Mouse (Mus musculus) myocyte (in vitro differentiated cells): ENCODE results near the gene Mapkapk3. TPM values are rescaled to one million over a fixed set of nuclear protein-coding genes. Genes with fewer than 3 reads are reported as not detected.

ENCODE experiments used
- H3K27me3 ChIP-seq: one replicate; pipeline ENCODE4 v1.6.1; 2011; ENCODE audit not compliant: control insufficient read depth, insufficient read depth, insufficient read length
- H3K36me3 ChIP-seq: one replicate; pipeline ENCODE4 v1.6.1; 2011; ENCODE audit not compliant: control insufficient read depth, insufficient read depth
- H3K4me2 ChIP-seq: one replicate; pipeline ENCODE4 v1.6.1; 2011; ENCODE audit warnings: low read depth, control low read depth
- H3K4me3 ChIP-seq: one replicate; pipeline ENCODE4 v1.5.1; 2011; ENCODE audit warnings: mild to moderate bottlenecking, control low read depth, moderate library complexity
- H3K79me2 ChIP-seq: one replicate; pipeline ENCODE4 v1.6.1; 2011; ENCODE audit not compliant: control insufficient read depth, insufficient read depth
- H3ac ChIP-seq: one replicate; pipeline ENCODE4 v1.6.1; 2011; ENCODE audit not compliant: control insufficient read depth, insufficient read length
- CEBPB ChIP-seq: IDR thresholded peaks from 2 replicates; pipeline ENCODE4 v1.6.1; 2011; ENCODE audit warnings: mild to moderate bottlenecking, moderate library complexity; ENCODE audit not compliant: poor library complexity, insufficient read depth, severe bottlenecking
- E2F4 ChIP-seq: IDR thresholded peaks from one replicate; pipeline ENCODE4 v1.6.1; 2011; ENCODE audit warnings: mild to moderate bottlenecking, control low read depth, moderate library complexity; ENCODE audit not compliant: insufficient read depth
- MAX ChIP-seq: IDR thresholded peaks from one replicate; pipeline ENCODE4 v1.6.1; 2011; ENCODE audit warnings: low read depth, mild to moderate bottlenecking, control low read depth
- MYOD1 ChIP-seq, 3 experiments: IDR thresholded peaks; one replicate each; pipeline ENCODE4 v1.6.1; 2011; ENCODE audit warnings: control low read depth in 2 of 3, low read depth in 2 of 3, mild to moderate bottlenecking in 2 of 3, moderate library complexity in 1 of 3; ENCODE audit not compliant: insufficient read length in 2 of 3, control insufficient read depth in 1 of 3
- MYOG ChIP-seq, 3 experiments: IDR thresholded peaks; one replicate each; pipeline ENCODE4 v1.6.1; 2011; ENCODE audit warnings: control low read depth in 2 of 3, low read depth in 2 of 3, mild to moderate bottlenecking in 2 of 3; ENCODE audit not compliant: insufficient read length in 2 of 3, control insufficient read depth in 1 of 3, insufficient read depth in 1 of 3
- POLR2A ChIP-seq: IDR thresholded peaks from one replicate; pipeline ENCODE4 v1.6.1; 2011; ENCODE audit warnings: low read depth, mild to moderate bottlenecking, control low read depth, moderate library complexity; ENCODE audit not compliant: insufficient read length
- POLR2AphosphoS2 ChIP-seq: IDR thresholded peaks from one replicate; pipeline ENCODE4 v1.6.1; 2011; ENCODE audit warnings: low read depth, control low read depth; ENCODE audit not compliant: insufficient read length
- REST ChIP-seq: IDR thresholded peaks from one replicate; pipeline ENCODE4 v1.6.1; 2011; ENCODE audit warnings: mild to moderate bottlenecking, control low read depth, moderate library complexity; ENCODE audit not compliant: insufficient read depth, insufficient read length
- SRF ChIP-seq: IDR thresholded peaks from one replicate; pipeline ENCODE4 v1.6.1; 2011; ENCODE audit warnings: low read depth; ENCODE audit not compliant: control insufficient read depth, insufficient read length
- TCF12 ChIP-seq: IDR thresholded peaks from one replicate; pipeline ENCODE4 v1.6.1; 2011; ENCODE audit warnings: mild to moderate bottlenecking, control low read depth; ENCODE audit not compliant: poor library complexity, insufficient read depth, severe bottlenecking
- TCF3 ChIP-seq: IDR thresholded peaks from one replicate; pipeline ENCODE4 v1.6.1; 2011; ENCODE audit warnings: low read depth, control low read depth; ENCODE audit not compliant: insufficient read length
- USF1 ChIP-seq: IDR thresholded peaks from one replicate; pipeline ENCODE4 v1.6.1; 2011; ENCODE audit warnings: low read depth, mild to moderate bottlenecking, control low read depth, moderate library complexity
- polyA plus RNA-seq: library from polyadenylated mRNA; unstranded; fragments of >200 nt; fragmentation: generic; extraction: Trizol; gene quantifications from one replicate; pipeline ENCODE4 v1.2.1, GENCODE M21; 2012; ENCODE audit warnings: missing spikeins

Gene Mapkapk3
- polyA plus RNA-seq = 3.9 TPM

GRCm38 (mm10) chr9:107289211-107290076, at the start of gene Mapkapk3:
Mapkapk3 (minus strand) TSS chr9:107289877.
- Histone ChIP-seq H3K36me3 (no peaks in the 10 kb centered on the region), H3K27me3 (peaks cover 5% of the 10 kb centered on the region), H3K79me2 (no peaks in the 10 kb centered on the region), H3K4me2 (peak within 1 kb of the TSS; percentile 86), H3K4me3 (peak within 1 kb of the TSS; percentile 18), H3ac (no peak within 1 kb of the TSS)
- peak; percentile 39 for TF ChIP-seq POLR2A
- TF ChIP-seq E2F4 = no peak

DNA sequence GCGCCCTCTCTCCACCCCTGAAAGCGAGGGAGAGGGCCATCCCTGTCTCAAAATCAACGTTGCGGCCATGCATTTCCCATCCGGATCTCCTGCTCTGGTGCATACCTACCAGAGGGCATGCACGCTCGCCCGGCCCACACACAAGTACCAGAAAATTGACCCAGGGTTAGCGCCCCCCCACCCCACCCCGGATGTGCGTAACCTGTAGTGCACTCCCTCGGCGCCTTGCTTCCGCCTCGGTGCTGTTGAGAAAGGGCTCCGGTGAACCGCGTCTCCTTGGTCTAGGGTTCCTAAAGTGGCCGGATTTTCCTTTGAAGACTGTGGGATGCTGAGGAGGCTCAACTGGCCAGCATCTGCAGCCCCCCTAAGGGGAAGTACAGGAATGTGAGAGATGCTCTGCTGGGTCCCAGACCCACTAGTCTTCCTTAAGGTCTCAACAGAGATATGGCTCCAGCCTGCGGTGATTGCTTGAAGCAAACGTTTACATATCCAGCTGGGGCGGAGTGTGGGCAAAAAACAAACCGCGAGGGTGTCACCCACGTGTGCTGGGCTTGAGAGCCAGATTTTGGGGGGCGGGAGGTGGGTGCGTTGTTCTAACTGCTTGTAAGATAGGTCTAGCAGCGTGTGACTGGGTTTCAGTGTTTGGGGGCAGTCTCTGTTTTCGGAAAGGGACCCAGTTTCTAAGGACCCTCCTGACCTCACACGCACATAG, 48.7 kb upstream of the Mapkapk3 start, which contains the start of gene Hemk1:
Gene Hemk1 (minus strand): TSS at position 179 of the 712 bp plus-strand sequence.
- Histone ChIP-seq H3ac (peak within 1 kb of the TSS; percentile 3), H3K79me2 (no peaks in the 10 kb centered on the region), H3K27me3 (peaks cover 6% of the 10 kb centered on the region), H3K4me2 (peak within 1 kb of the TSS; percentile 94), H3K36me3 (no peaks in the 10 kb centered on the region), H3K4me3 (peak within 1 kb of the TSS; percentile 53)
- peak; percentile 71 for TF ChIP-seq POLR2AphosphoS2
- no peak for TF ChIP-seq MAX
- TF ChIP-seq MYOG (IDR thresholded peaks at IDR 0.05; ENCODE audit: control insufficient read depth in 1 of 3, insufficient read depth in 1 of 3, insufficient read length in 2 of 3, low read depth in 2 of 3) = peak in 1 of 3 experiments; percentile 5
- no peak for TF ChIP-seq CEBPB
- peak; percentile 78 for TF ChIP-seq POLR2A
- no peak for TF ChIP-seq REST
- TF ChIP-seq TCF12 = no peak

DNA sequence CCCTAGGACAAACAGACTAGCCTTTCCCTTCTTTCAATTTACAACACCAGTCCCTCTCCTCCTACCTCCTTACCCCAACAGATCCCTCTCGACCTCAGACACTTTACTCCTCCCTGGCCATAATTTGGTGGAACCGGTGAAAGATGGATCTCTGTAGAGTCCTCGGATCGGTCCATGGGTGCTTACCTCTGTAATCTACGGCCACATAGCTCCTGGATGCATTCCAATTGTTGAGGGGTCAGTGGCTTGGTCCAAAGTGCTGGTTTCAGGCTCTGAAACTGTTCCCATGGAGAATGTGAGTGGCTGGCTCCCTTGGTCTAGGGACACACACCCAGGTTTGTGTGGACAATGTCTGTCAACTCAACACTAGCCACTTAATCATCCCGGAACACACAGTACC, 46.7 kb upstream of the Mapkapk3 start:
- TF ChIP-seq TCF3 = no peak
- no peak for TF ChIP-seq REST
- TF ChIP-seq USF1 = no peak
- no peak for TF ChIP-seq POLR2A
- no peak for TF ChIP-seq SRF
- TF ChIP-seq MAX = no peak
- no peak for TF ChIP-seq MYOG (IDR thresholded peaks at IDR 0.05; ENCODE audit: control insufficient read depth in 1 of 3, insufficient read depth in 1 of 3, insufficient read length in 2 of 3, low read depth in 2 of 3)
- no peak for TF ChIP-seq TCF12
- no peak for TF ChIP-seq POLR2AphosphoS2
- TF ChIP-seq CEBPB = no peak
- TF ChIP-seq MYOD1 (IDR thresholded peaks at IDR 0.05; ENCODE audit: control insufficient read depth in 1 of 3, insufficient read length in 2 of 3, low read depth in 2 of 3) = no peak
- TF ChIP-seq E2F4 = no peak
- H3K36me3 ChIP-seq = no peaks in the 10 kb centered on the region
- H3ac ChIP-seq = no peak overlapping the region
- no peaks in the 10 kb centered on the region for H3K27me3 ChIP-seq
- H3K4me2 ChIP-seq = no peak overlapping the region
- no peaks in the 10 kb centered on the region for H3K79me2 ChIP-seq
- H3K4me3 ChIP-seq = no peak overlapping the region

DNA sequence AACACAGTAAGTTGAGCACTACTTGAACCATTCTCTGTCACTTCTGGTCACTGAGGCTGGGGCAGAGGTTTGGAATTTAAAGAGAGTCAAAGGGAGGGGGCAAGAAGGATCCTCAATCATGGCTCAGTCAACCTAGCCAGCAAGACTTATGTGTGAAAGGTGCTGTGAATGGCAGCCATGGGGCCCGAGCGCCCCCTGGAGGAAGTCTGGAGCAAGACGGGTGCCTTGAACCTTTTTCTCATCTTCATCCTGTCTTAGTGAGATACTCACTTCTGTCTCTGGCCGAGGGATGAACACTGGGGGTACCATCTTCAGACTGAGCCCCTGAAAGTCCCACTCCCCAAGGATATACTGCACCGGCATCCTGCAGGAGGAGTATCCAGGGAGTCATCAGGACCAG, 46.2 kb upstream of the Mapkapk3 start:
- TF ChIP-seq USF1 = no peak
- Histone ChIP-seq H3K4me3 (no peak overlapping the region), H3K4me2 (no peak overlapping the region), H3K79me2 (no peaks in the 10 kb centered on the region), H3ac (no peak overlapping the region), H3K27me3 (no peaks in the 10 kb centered on the region), H3K36me3 (no peaks in the 10 kb centered on the region)

- Histone ChIP-seq H3K4me2 (no peak overlapping the region), H3K4me3 (no peak overlapping the region), H3K79me2 (no peaks in the 10 kb centered on the region), H3K36me3 (no peaks in the 10 kb centered on the region), H3ac (no peak overlapping the region), H3K27me3 (no peaks in the 10 kb centered on the region)
- TF ChIP-seq CEBPB = no peak
- no peak for TF ChIP-seq MYOG (IDR thresholded peaks at IDR 0.05; ENCODE audit: control insufficient read depth in 1 of 3, insufficient read depth in 1 of 3, insufficient read length in 2 of 3, low read depth in 2 of 3)
- no peak for TF ChIP-seq SRF
- no peak for TF ChIP-seq USF1
- TF ChIP-seq TCF3 = no peak
- no peak for TF ChIP-seq MAX
Observed at GRCm38 (mm10) chr9:107335046-107335445, 45.4 kb upstream of the Mapkapk3 start.
